In genomic region chr5:25734318-25734717, GRCm38 (mm10) we compare ENCODE assay signal across 9 mouse cellular contexts. TPM values are rescaled to one million over a fixed set of nuclear protein-coding genes. Genes with fewer than 3 reads are reported as not detected.
DNase-seq lines count a peak whose midpoint lies in the region; ATAC-seq lines count a peak whose summit lies in the region.
"Had no signal": no experiment of that assay in that cellular context is flagged by ENCODE, and none has a peak within 500 bp of the region (broad histone marks: within the 10 kb centered on the region; RNA-seq: fewer than 3 reads in every experiment).

No protein-coding gene starts in this region.

- DNase-seq in hindbrain, embryonic 14.5 days (ENCODE audit: low spot score) = peak; percentile 52
- peak; percentile 48 for DNase-seq in 416B (ENCODE audit: low read depth)
- peak; percentile 23 for DNase-seq in ES-CJ7 (ENCODE audit: low read depth, low spot score)
- DNase-seq in cerebellum, adult 9-10 months = peak; percentile 73
- peak; percentile 53 for DNase-seq in induced T-regulatory cell, adult 2 months (ENCODE audit: low read depth)

- no peak overlapping the region for H3K4me3 ChIP-seq in hindbrain, embryonic 14.5 days (replicated peaks; ENCODE audit: low read length)
- H3K4me3 ChIP-seq in hindbrain, embryonic 16.5 days (ENCODE audit: low read length) = no peak overlapping the region
- H3K4me3 ChIP-seq: limb, embryonic 15.5 days had no signal

- H3K9ac ChIP-seq in hindbrain, embryonic 14.5 days = no peak overlapping the region
- no peak overlapping the region for H3K9ac ChIP-seq in hindbrain, embryonic 16.5 days (ENCODE audit: low read depth, low read length)
- H3K9ac ChIP-seq: limb, embryonic 15.5 days had no signal

- H3K36me3 ChIP-seq in hindbrain, embryonic 14.5 days (replicated peaks; ENCODE audit: control insufficient read depth, insufficient read depth) = no peaks in the 10 kb centered on the region
- no peaks in the 10 kb centered on the region for H3K36me3 ChIP-seq in hindbrain, embryonic 16.5 days (ENCODE audit: control insufficient read depth, insufficient read depth, low read length)
- H3K36me3 ChIP-seq: limb, embryonic 15.5 days had no signal

- no peaks in the 10 kb centered on the region for H3K27me3 ChIP-seq in hindbrain, embryonic 14.5 days (ENCODE audit: control insufficient read depth, insufficient read depth, low read length)
- no peaks in the 10 kb centered on the region for H3K27me3 ChIP-seq in hindbrain, embryonic 16.5 days (replicated peaks; ENCODE audit: control insufficient read depth, insufficient read depth, low read length)
- H3K27me3 ChIP-seq: limb, embryonic 15.5 days had no signal

- H3K4me2 ChIP-seq in hindbrain, embryonic 14.5 days (replicated peaks) = no peak overlapping the region
- H3K4me2 ChIP-seq in hindbrain, embryonic 16.5 days (ENCODE audit: low read length) = no peak overlapping the region
- H3K4me2 ChIP-seq: limb, embryonic 15.5 days had no signal

- no peaks in the 10 kb centered on the region for H3K4me1 ChIP-seq in hindbrain, embryonic 14.5 days (replicated peaks; ENCODE audit: control insufficient read depth, insufficient read depth, low read length)
- H3K4me1 ChIP-seq in hindbrain, embryonic 16.5 days (ENCODE audit: control insufficient read depth, insufficient read depth, low read depth, low read length) = no peaks in the 10 kb centered on the region
- H3K4me1 ChIP-seq: limb, embryonic 15.5 days had no signal

- no peak overlapping the region for H3K27ac ChIP-seq in hindbrain, embryonic 14.5 days
- no peak overlapping the region for H3K27ac ChIP-seq in hindbrain, embryonic 16.5 days (ENCODE audit: low read depth, low read length)
- H3K27ac ChIP-seq: limb, embryonic 15.5 days had no signal

- no peaks in the 10 kb centered on the region for H3K9me3 ChIP-seq in hindbrain, embryonic 14.5 days (ENCODE audit: control insufficient read depth, low read length)
- no peaks in the 10 kb centered on the region for H3K9me3 ChIP-seq in hindbrain, embryonic 16.5 days (ENCODE audit: control insufficient read depth, low read length)
- H3K9me3 ChIP-seq: limb, embryonic 15.5 days had no signal

- ATAC-seq in hindbrain, embryonic 14.5 days (ENCODE audit: low FRiP score) = no peak
- ATAC-seq in hindbrain, embryonic 16.5 days = no peak
- ATAC-seq in megakaryocyte progenitor cell, adult 5-6 weeks (replicated peaks; ENCODE audit: poor library complexity) = peak; percentile 76
- no peak for ATAC-seq in inflammation-experienced regulatory T-cells, adult 6 months

- 15% methylated on average over 1 of the region's 1 CpGs for WGBS in hindbrain, embryonic 14.5 days
- 15% methylated on average over 1 of the region's 1 CpGs for WGBS in hindbrain, embryonic 16.5 days

RNA-seq across cellular contexts. Expression of gene Actr3b, which starts 25.5 kb away (rescaled TPM):
- polyA plus RNA-seq in hindbrain, embryonic 14.5 days (2014; fragmentation: Nextera tagmentation; extraction: Ambion mirVana) = 37.8 and 39.5 TPM in 2 replicates
- polyA plus RNA-seq in hindbrain, embryonic 16.5 days (2015; fragmentation: Nextera tagmentation; extraction: Ambion mirVana) = 46.3 and 55.1 TPM in 2 replicates
- total RNA-seq in megakaryocyte progenitor cell, adult 5-6 weeks (2015) = 0.78 TPM in 1 of 2 replicates, not detected in the other
- 0.14 and 0.54 TPM in 2 replicates for total RNA-seq in megakaryocyte progenitor cell, adult 5-6 weeks (2017)
- polyA plus RNA-seq in inflammation-experienced regulatory T-cells, adult 6 months (2017; shearing (Covaris generic)) = 1 to 10 TPM; 1.1 to 1.4 (median 1.1) TPM

RNA-seq across cellular contexts. Expression of gene Xrcc2, which starts 28.7 kb away (rescaled TPM):
- 3.7 and 5.2 TPM in 2 replicates for polyA plus RNA-seq in hindbrain, embryonic 14.5 days (2014; fragmentation: Nextera tagmentation; extraction: Ambion mirVana)
- 4.1 and 5.5 TPM in 2 replicates for polyA plus RNA-seq in hindbrain, embryonic 16.5 days (2015; fragmentation: Nextera tagmentation; extraction: Ambion mirVana)
- 9.8 and 13.1 TPM in 2 replicates for total RNA-seq in megakaryocyte progenitor cell, adult 5-6 weeks (2015)
- 14.9 and 15.8 TPM in 2 replicates for total RNA-seq in megakaryocyte progenitor cell, adult 5-6 weeks (2017)
- polyA plus RNA-seq in inflammation-experienced regulatory T-cells, adult 6 months (2017; shearing (Covaris generic)) = 1 to 10 TPM; 2.9 to 6.3 (median 4.7) TPM

Comparison
In these comparisons a context has a peak if more than half of its experiments do, and no peak if none do; other contexts are left out.
1. DNase-seq: peak in every context shown above with its lines; median percentile 73 in cerebellum, adult 9-10 months; 53 in induced T-regulatory cell, adult 2 months; 52 in hindbrain, embryonic 14.5 days; 48 in 416B; 23 in ES-CJ7.
2. RNA of gene Actr3b, which starts 25.5 kb away (polyA plus RNA-seq): 46.3 to 55.1 TPM in hindbrain, embryonic 16.5 days and 37.8 to 39.5 TPM in hindbrain, embryonic 14.5 days; 1.1 to 1.4 TPM in inflammation-experienced regulatory T-cells, adult 6 months; every median in the first group is over 10 times any median in the second.